Mouse (Mus musculus) kidney, adult 2 months (tissue): ENCODE data around the gene Slbp. TPM values are rescaled to one million over a fixed set of nuclear protein-coding genes. Genes with fewer than 3 reads are reported as not detected.

Experiments
- DNase-seq: peaks from one replicate; pipeline ENCODE4 v3.0.0; 2021
- H3K27ac ChIP-seq: fragments of 200-500 bp; 2 replicates; pipeline ENCODE4 v1.5.1; 2012; ENCODE audit warnings: low read depth, low read length, control low read depth, inconsistent platforms; ENCODE audit not compliant: insufficient read depth
- H3K27me3 ChIP-seq: fragments of 200-500 bp; replicated peaks from 2 replicates; pipeline ENCODE4 v1.6.1; 2012; ENCODE audit warnings: mild to moderate bottlenecking, moderate library complexity, low read length, inconsistent platforms; ENCODE audit not compliant: control insufficient read depth, insufficient read depth
- H3K36me3 ChIP-seq: fragments of 200-500 bp; 2 replicates; pipeline ENCODE4 v1.6.1; 2012; ENCODE audit warnings: mild to moderate bottlenecking, moderate library complexity, low read length, inconsistent platforms; ENCODE audit not compliant: control insufficient read depth, insufficient read depth
- H3K4me1 ChIP-seq: fragments of 200-500 bp; 2 replicates; pipeline ENCODE4 v1.6.1; 2011; ENCODE audit warnings: low read length; ENCODE audit not compliant: control insufficient read depth, insufficient read depth
- H3K4me3 ChIP-seq: fragments of 200-500 bp; 2 replicates; pipeline ENCODE4 v1.5.1; 2011; ENCODE audit warnings: mild to moderate bottlenecking, low read depth, low read length, control low read depth; ENCODE audit not compliant: insufficient read depth
- CTCF ChIP-seq: fragments of 200-500 bp; conservative IDR thresholded peaks from 2 replicates; pipeline ENCODE4 v1.5.1; 2011; ENCODE audit warnings: low read depth, mild to moderate bottlenecking, control low read depth, low read length, moderate library complexity, mixed read lengths; ENCODE audit not compliant: insufficient read depth, insufficient read length
- POLR2A ChIP-seq: fragments of 200-500 bp; IDR thresholded peaks from one replicate; pipeline ENCODE4 v1.6.1; 2011; ENCODE audit warnings: low read depth, low read length, control low read depth
- WGBS: fragments of 180-500 bp; shearing (Covaris S2); methylation state at CpG from one replicate; pipeline ENCODE4 v1.1.7; 2018; 5-methylcytosine and 5-hydroxymethylcytosine counted together
- polyA plus RNA-seq: library from polyadenylated mRNA; depleted of rRNA; stranded (reverse); fragments of >200 nt; gene quantifications from 2 replicates; pipeline ENCODE4 v1.2.3, GENCODE M21; 2012

The Slbp gene
- polyA plus RNA-seq, 1 experiment = 15.7 TPM

- Histone ChIP-seq H3K4me1 (no peaks in the 10 kb centered on the region), H3K36me3 (no peaks in the 10 kb centered on the region), H3K4me3 (no peak overlapping the region), H3K27me3 (no peaks in the 10 kb centered on the region), H3K27ac (no peak overlapping the region)
- no peak for DNase-seq
- TF ChIP-seq CTCF = no peak
- no peak for TF ChIP-seq POLR2A
- 67% methylated on average over 3 of the region's 3 CpGs for WGBS
Measured at GRCm38 (mm10) chr5:33681044-33681443, 28.7 kb upstream of the Slbp start.

- WGBS = 75% methylated on average over 5 of the region's 5 CpGs
Measured at GRCm38 (mm10) chr5:33678244-33678643, 25.9 kb upstream of the Slbp start.

GRCm38 (mm10) chr5:33675964-33676363 lies 23.6 kb upstream of the Slbp start:
- Histone ChIP-seq H3K27me3 (no peaks in the 10 kb centered on the region), H3K4me3 (no peak overlapping the region), H3K36me3 (no peaks in the 10 kb centered on the region), H3K4me1 (no peaks in the 10 kb centered on the region), H3K27ac (no peak overlapping the region)
- peak; percentile 62 for DNase-seq
- no peak for TF ChIP-seq POLR2A
- peak; percentile 78 for TF ChIP-seq CTCF
- WGBS = 0% methylated on average over 1 of the region's 1 CpGs

More at GRCm38 (mm10) chr5:33678244-33678643, 25.9 kb upstream of the Slbp start:
- Histone ChIP-seq H3K27ac (no peak overlapping the region; the same call in 1 of the 2 replicates), H3K4me3 (no peak overlapping the region), H3K4me1 (no peaks in the 10 kb centered on the region), H3K36me3 (no peaks in the 10 kb centered on the region), H3K27me3 (no peaks in the 10 kb centered on the region)
- TF ChIP-seq POLR2A (no peak), CTCF (no peak)
- peak; percentile 22 for DNase-seq

- no peaks in the 10 kb centered on the region for H3K27me3 ChIP-seq
- no peaks in the 10 kb centered on the region for H3K4me1 ChIP-seq
- no peak for TF ChIP-seq POLR2A
- no peak for TF ChIP-seq CTCF
- H3K36me3 ChIP-seq = no peaks in the 10 kb centered on the region
- H3K4me3 ChIP-seq = no peak overlapping the region
- no peak for DNase-seq
- WGBS = 71% methylated on average over 3 of the region's 3 CpGs
- no peak overlapping the region for H3K27ac ChIP-seq
Measured at GRCm38 (mm10) chr5:33674439-33674838, 22.1 kb upstream of the Slbp start.

- no peaks in the 10 kb centered on the region for H3K36me3 ChIP-seq
Measured at GRCm38 (mm10) chr5:33671659-33672058, 19.3 kb upstream of the Slbp start.

GRCm38 (mm10) chr5:33668223-33668622 lies 15.8 kb upstream of the Slbp start:
- DNase-seq = peak; percentile 51
- Histone ChIP-seq H3K27me3 (no peaks in the 10 kb centered on the region), H3K27ac (no peak overlapping the region), H3K36me3 (no peaks in the 10 kb centered on the region), H3K4me1 (no peaks in the 10 kb centered on the region), H3K4me3 (no peak overlapping the region)
- TF ChIP-seq POLR2A (no peak), CTCF (peak; percentile 39)

More at GRCm38 (mm10) chr5:33671659-33672058, 19.3 kb upstream of the Slbp start:
- Histone ChIP-seq H3K4me1 (no peaks in the 10 kb centered on the region), H3K4me3 (no peak overlapping the region), H3K27ac (no peak overlapping the region), H3K27me3 (no peaks in the 10 kb centered on the region)
- DNase-seq = no peak
- TF ChIP-seq CTCF (no peak), POLR2A (no peak)
- 75% methylated on average over 5 of the region's 5 CpGs for WGBS

GRCm38 (mm10) chr5:33658664-33659050 lies 6.3 kb upstream of the Slbp start:
- no peak overlapping the region for H3K27ac ChIP-seq

More at GRCm38 (mm10) chr5:33658664-33659050, 6.3 kb upstream of the Slbp start:
- TF ChIP-seq CTCF (no peak), POLR2A (no peak)
- H3K36me3 ChIP-seq = no peaks in the 10 kb centered on the region
- no peaks in the 10 kb centered on the region for H3K27me3 ChIP-seq
- under 1% methylated on average over 26 of the region's 26 CpGs for WGBS
- DNase-seq = no peak
- peak overlapping the region; percentile 72 for H3K4me3 ChIP-seq
- H3K4me1 ChIP-seq = peaks cover 8% of the 10 kb centered on the region; the same call in 1 of the 2 replicates
